Mouse (Mus musculus) colon, adult 2 months (tissue): ENCODE results near the gene Prima1. TPM values are rescaled to one million over a fixed set of nuclear protein-coding genes. Genes with fewer than 3 reads are reported as not detected.

Source experiments
- polyA plus RNA-seq: library from polyadenylated mRNA; depleted of rRNA; stranded (reverse); fragments of >200 nt; gene quantifications from 2 replicates; pipeline ENCODE4 v1.2.3, GENCODE M21; 2012; rRNA removed

Gene Prima1
- 4.4 and 4.5 TPM in 2 replicates for polyA plus RNA-seq

GRCm38 (mm10) chr12:103242083-103242581 is at the start of gene Prima1:
Prima1 (minus strand) TSS chr12:103242150.

Other genes starting within 250 kb of the Prima1 start
- gene Fam181a, start 68.8 kb upstream of the Prima1 start, polyA plus RNA-seq, result not detected in 2 replicates
- gene Asb2, start 113.9 kb upstream of the Prima1 start, polyA plus RNA-seq, result 72.2 and 87.2 TPM in 2 replicates
- 1.7 and 2.0 TPM in 2 replicates for gene Otub2, start 146.5 kb upstream of the Prima1 start, polyA plus RNA-seq
- gene 9330161L09Rik, start 165.7 kb upstream of the Prima1 start, polyA plus RNA-seq, result 0.38 and 0.50 TPM in 2 replicates
- gene Ddx24, start 183.7 kb upstream of the Prima1 start, polyA plus RNA-seq, result 19.9 and 27.8 TPM in 2 replicates
- gene Ifi27, start 192.1 kb upstream of the Prima1 start, polyA plus RNA-seq, result 150 and 212 TPM in 2 replicates
- gene Ifi27l2a, start 201.5 kb upstream of the Prima1 start, polyA plus RNA-seq, result 288 and 311 TPM in 2 replicates
- gene Ifi27l2b, start 215.1 kb upstream of the Prima1 start, polyA plus RNA-seq, result 123 and 151 TPM in 2 replicates